ENCODE assay signal across 8 mouse cellular contexts in the genomic region with DNA sequence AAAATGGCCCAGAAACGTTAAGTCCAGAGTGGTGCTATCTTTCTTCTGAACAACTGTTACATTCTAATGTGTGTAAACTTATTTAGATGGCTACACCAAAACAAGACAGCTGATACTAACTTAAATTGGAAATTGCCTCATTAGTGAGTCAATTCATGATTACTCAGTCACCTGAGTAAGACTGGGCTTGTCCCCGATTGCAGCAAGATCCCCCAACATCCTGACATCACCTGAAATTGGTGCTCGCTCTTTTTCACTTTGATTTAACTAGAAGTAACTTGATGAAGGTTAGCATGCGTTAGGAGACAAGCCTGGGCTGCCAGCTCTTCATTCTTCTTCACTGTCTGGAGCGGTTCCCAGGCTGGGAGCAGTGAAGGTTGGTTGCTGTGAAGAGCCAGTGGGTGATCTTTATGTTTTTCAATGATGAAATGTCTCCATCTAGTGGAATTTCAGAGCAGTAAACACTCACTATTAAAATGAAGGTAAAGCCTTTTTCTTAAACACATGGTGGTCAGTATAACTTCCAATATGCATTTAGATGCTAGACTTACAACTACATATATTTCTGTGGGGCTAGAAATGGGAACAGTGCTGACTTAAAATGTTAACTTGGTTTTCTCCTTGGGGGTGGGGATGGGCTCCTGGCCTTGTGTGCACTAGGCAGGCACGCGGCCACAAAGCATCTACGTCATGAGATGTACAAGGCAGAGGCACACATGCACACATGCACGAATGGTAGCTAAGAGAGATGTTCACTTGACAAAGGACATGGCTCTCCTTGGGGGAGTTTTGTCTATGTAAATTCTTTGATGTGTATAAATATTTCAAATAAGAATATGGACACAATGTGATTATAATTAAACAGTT.
DNase-seq lines count a peak whose midpoint lies in the region; ATAC-seq and TF ChIP-seq lines count a peak whose summit lies in the region.

No protein-coding gene starts in this region.

- peak; percentile 76 for TF ChIP-seq CTCF in lung, postnatal 0 days (IDR thresholded peaks at IDR 0.05)

- 57% methylated on average over 9 of the region's 9 CpGs for WGBS in kidney, embryonic 16.5 days
- 52% methylated on average over 9 of the region's 9 CpGs for WGBS in lung, postnatal 0 days

- no peaks in the 10 kb centered on the region for H3K27me3 ChIP-seq in kidney, embryonic 16.5 days (ENCODE audit: insufficient read depth, low read length)
- H3K27me3 ChIP-seq in lung, postnatal 0 days (replicated peaks; ENCODE audit: insufficient read depth, low read length): no peaks in the 10 kb centered on the region

- peaks cover 13% of the 10 kb centered on the region for H3K36me3 ChIP-seq in kidney, embryonic 16.5 days (ENCODE audit: insufficient read depth, low read length)
- H3K36me3 ChIP-seq in lung, postnatal 0 days (ENCODE audit: insufficient read depth, low read length): no peaks in the 10 kb centered on the region

- peaks cover 32% of the 10 kb centered on the region for H3K4me1 ChIP-seq in kidney, embryonic 16.5 days (ENCODE audit: insufficient read depth, low read length)
- no peaks in the 10 kb centered on the region; the same call in 1 of the 2 replicates for H3K4me1 ChIP-seq in lung, postnatal 0 days (ENCODE audit: insufficient read depth, low read depth, low read length)

- no peaks in the 10 kb centered on the region for H3K9me3 ChIP-seq in kidney, embryonic 16.5 days (ENCODE audit: low read length)
- no peaks in the 10 kb centered on the region for H3K9me3 ChIP-seq in lung, postnatal 0 days (ENCODE audit: low read length)

- H3K4me2 ChIP-seq in kidney, embryonic 16.5 days (replicated peaks; ENCODE audit: low read depth, low read length): no peak overlapping the region
- no peak overlapping the region for H3K4me2 ChIP-seq in lung, postnatal 0 days (replicated peaks; ENCODE audit: low read depth, low read length)

- H3K27ac ChIP-seq in kidney, embryonic 16.5 days (ENCODE audit: low read length): no peak overlapping the region
- H3K27ac ChIP-seq in lung, postnatal 0 days (ENCODE audit: low read length): no peak overlapping the region

- no peak overlapping the region for H3K4me3 ChIP-seq in kidney, embryonic 16.5 days (ENCODE audit: low read length)
- no peak overlapping the region for H3K4me3 ChIP-seq in lung, postnatal 0 days (ENCODE audit: low read depth, low read length)

- DNase-seq in Muller cell, postnatal 12 days (ENCODE audit: inconsistent ontology term): peak; percentile 84
- peak; percentile 86 to 88 for DNase-seq in cerebellum, postnatal 14 days
- DNase-seq in lung, postnatal 0 days (ENCODE audit: low spot score): peak; percentile 92
- DNase-seq in right cerebral cortex, adult 2 months (ENCODE audit: low spot score in 2 of 2): peak; percentile 56 to 63
- no peak for DNase-seq in spleen, adult 18-20 months

- H3K9ac ChIP-seq in kidney, embryonic 16.5 days (replicated peaks; ENCODE audit: low read length): no peak overlapping the region
- H3K9ac ChIP-seq in lung, postnatal 0 days (replicated peaks; ENCODE audit: low read depth): no peak overlapping the region

- TF ChIP-seq EP300 in lung, postnatal 0 days (IDR thresholded peaks at IDR 0.05): no peak

- ATAC-seq in CD4-positive, CD25-positive, alpha-beta regulatory T cell, adult 4 months: peak; percentile 66
- peak; percentile 71 for ATAC-seq in granulocyte monocyte progenitor cell, adult 5-6 weeks (replicated peaks; ENCODE audit: poor library complexity, severe bottlenecking)
- peak; percentile 66; the same call in 1 of the 2 replicates for ATAC-seq in kidney, embryonic 16.5 days (ENCODE audit: low FRiP score, low TSS enrichment)
- ATAC-seq in lung, postnatal 0 days: peak; percentile 64

Comparison
In these comparisons a context has a peak if more than half of its experiments do, and no peak if none do; other contexts are left out.
1. DNase-seq: peak in Muller cell, postnatal 12 days (single experiment), cerebellum, postnatal 14 days (2 of 2), lung, postnatal 0 days (single experiment) and right cerebral cortex, adult 2 months (2 of 2); none in spleen, adult 18-20 months (0 of 2).
2. Peak in every context shown above with its lines, with median percentiles within 50 percentile points of each other: ATAC-seq.